ENCODE assay signal across 24 mouse cellular contexts in the genomic region with DNA sequence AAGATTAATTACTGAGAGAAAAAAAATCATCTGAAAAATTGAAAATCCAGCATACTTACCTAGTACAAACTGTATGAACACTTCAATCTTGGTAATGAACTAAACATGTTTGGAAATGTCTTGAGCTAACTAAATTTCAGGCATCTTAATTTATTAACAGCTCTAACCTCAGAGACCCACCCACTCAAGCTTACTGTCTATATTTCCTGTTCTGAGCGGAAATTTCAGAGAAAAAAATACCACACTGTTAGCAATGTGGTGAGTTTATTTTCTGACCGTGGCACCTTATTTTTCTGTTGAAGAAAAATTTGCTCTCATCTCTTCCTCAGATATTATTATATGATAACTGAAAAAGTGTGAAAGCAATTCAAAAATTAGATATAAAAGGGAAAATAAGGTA.
"Had no signal": no experiment of that assay in that cellular context is flagged by ENCODE, and none has a peak within 500 bp of the region (broad histone marks: within the 10 kb centered on the region; RNA-seq: fewer than 3 reads in every experiment).

No protein-coding gene starts in this region.

- ATAC-seq: liver, postnatal 0 days; lung, postnatal 0 days had no signal

- H3K36me3 ChIP-seq: limb, embryonic 15.5 days; neural tube, embryonic 12.5 days; neural tube, embryonic 15.5 days had no signal

- H3K9me3 ChIP-seq: kidney, embryonic 15.5 days; limb, embryonic 12.5 days; limb, embryonic 15.5 days; megakaryocyte, embryonic 14.5 days; midbrain, embryonic 10.5 days; neural tube, embryonic 12.5 days; neural tube, embryonic 15.5 days had no signal

- H3K4me3 ChIP-seq: kidney, embryonic 15.5 days; limb, embryonic 12.5 days; limb, embryonic 15.5 days; megakaryocyte, embryonic 14.5 days; midbrain, embryonic 10.5 days; neural tube, embryonic 12.5 days; neural tube, embryonic 15.5 days had no signal

- DNase-seq: kidney, adult 11 months; kidney, adult 8-10 months; kidney, postnatal 10 days; kidney, postnatal 36 days; left cerebral cortex, postnatal 4 days; liver, postnatal 0 days; lung, embryonic 14.5 days; midbrain, embryonic 14.5 days; right cerebral cortex, adult 18-20 months; right cerebral cortex, postnatal 14 days; spleen, adult 18-20 months; thymus, adult 18-20 months; thymus, postnatal 36 days had no signal

- H3K27me3 ChIP-seq: kidney, embryonic 15.5 days; limb, embryonic 12.5 days; limb, embryonic 15.5 days; megakaryocyte, embryonic 14.5 days; neural tube, embryonic 12.5 days; neural tube, embryonic 15.5 days had no signal

- H3K4me1 ChIP-seq: kidney, embryonic 15.5 days; limb, embryonic 12.5 days; limb, embryonic 15.5 days; midbrain, embryonic 10.5 days; neural tube, embryonic 12.5 days; neural tube, embryonic 15.5 days had no signal

- H3K4me2 ChIP-seq: kidney, embryonic 15.5 days; limb, embryonic 12.5 days; limb, embryonic 15.5 days; liver, embryonic 11.5 days; lung, embryonic 14.5 days; neural tube, embryonic 12.5 days; neural tube, embryonic 15.5 days had no signal

- H3K9ac ChIP-seq: kidney, embryonic 15.5 days; limb, embryonic 12.5 days; limb, embryonic 15.5 days; liver, embryonic 14.5 days; liver, postnatal 0 days; lung, embryonic 14.5 days; neural tube, embryonic 12.5 days; neural tube, embryonic 15.5 days had no signal

- H3K27ac ChIP-seq: kidney, embryonic 15.5 days; limb, embryonic 12.5 days; limb, embryonic 15.5 days; liver, embryonic 14.5 days; macrophage; midbrain, embryonic 10.5 days; neural tube, embryonic 12.5 days; neural tube, embryonic 15.5 days had no signal
